Mouse (Mus musculus): ENCODE measurements around the gene Tas2r129.
"Not testable (repeated sequence)": the region's sequence is repeated elsewhere in the genome, so short reads cannot be mapped to it uniquely, and the experiment has no call there.

Gene Tas2r129

DNA sequence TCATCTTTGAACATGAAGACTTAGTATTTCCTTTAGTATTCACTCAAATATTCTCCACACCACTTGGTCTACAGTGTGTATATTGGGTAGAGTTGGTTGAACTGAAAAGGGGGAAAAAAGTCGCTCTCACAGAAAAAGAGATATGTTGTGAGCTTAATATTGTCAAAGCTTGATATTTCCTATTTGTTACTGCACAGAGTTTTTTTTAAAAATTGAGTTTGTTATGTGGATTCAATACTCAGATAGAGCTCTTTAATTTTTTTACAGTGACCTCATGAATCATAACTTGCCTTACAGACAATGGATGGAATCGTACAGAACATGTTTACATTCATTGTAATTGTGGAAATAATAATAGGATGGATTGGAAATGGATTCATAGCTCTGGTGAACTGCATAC is at the start of gene Tas2r129:
TSS of gene Tas2r129 (plus strand) at position 301 of the 400 bp plus-strand sequence.
- DNase-seq (ENCODE audit: low spot score in 2 of 2), result no peak

DNA sequence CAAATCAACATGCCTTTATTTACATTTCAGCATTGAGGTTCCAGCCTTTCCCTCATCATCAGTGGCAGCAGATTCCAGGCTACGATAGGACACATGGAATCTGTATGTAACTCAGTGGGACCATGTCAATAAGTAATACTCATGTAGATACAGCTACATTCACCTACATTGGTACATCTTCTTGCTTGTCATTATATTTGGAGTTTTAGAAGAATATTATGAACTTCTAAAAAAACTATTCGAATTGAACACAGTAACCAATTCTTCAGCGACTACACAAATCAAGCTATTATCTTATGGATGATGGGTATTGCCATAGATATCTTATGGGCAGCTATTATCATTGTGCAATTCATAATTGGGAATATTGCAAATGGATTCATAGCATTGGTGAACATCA is 41.6 kb upstream of the Tas2r129 start, which contains the start of gene Tas2r125:
TSS of gene Tas2r125 (plus strand) at position 301 of the 400 bp plus-strand sequence.
- DNase-seq (ENCODE audit: low spot score in 2 of 2), result no peak

DNA sequence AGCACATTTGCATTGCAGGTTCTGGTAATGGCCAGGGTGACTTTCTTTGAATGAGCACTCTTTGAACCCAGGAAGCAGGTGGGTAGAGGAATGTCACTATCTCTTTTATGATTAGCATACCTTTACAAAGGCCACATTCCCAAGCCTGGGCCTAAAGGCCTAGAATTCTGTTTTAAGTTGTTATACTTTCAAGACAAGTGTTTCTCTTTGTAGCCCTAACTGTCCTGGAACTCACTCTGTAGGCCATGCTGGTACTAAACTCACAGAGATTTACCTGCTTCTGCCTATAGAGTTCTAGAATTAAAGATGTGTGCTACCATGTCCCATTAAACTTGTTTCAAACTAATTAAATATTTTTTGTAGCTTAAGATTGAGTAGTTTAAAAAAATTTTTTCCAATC is 9.5 kb upstream of the Tas2r129 start:
- DNase-seq (ENCODE audit: low spot score in 2 of 2), result not testable (repeated sequence)

DNA sequence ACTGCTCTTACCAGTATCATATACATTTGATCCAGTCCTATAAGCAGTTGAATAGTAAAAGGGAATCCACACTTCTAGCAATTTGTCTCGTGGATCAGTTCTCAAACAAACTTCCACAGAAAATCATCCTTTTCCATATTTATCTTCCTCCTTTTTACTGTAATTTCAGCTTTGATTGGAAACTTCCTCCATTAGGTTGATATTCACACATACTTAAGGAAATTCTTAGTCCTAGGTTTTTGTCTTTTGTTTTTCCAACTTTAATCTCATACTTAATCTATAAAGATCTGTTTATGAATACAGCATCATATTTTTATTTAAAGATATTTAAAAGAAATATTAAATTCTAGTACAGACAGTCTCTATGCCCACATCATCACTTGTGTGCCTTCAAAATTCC is 6.9 kb downstream of the Tas2r129 start, which contains the start of gene Tas2r131:
TSS of gene Tas2r131 (minus strand) at position 101 of the 400 bp plus-strand sequence.
- DNase-seq (ENCODE audit: low spot score in 2 of 2), result no peak

DNA sequence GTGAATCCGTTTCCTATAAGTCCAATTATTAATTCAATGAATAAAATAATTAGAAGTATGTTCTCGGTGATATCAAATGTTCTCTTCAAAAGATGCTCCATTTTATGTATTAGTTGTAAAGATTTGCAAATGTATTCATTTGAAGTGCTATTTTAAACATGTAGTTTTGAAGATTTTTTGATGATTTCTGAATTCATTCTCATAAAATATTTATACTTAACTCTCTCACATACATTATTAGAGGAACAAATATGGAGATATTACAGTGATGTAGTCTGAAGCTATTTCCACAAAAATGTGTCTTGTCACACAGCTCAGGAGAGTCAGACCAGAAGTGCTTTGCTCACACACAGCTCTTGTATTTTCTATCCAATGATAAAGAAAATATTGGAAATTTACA is 30.0 kb downstream of the Tas2r129 start, which contains the start of gene Tas2r109:
TSS of gene Tas2r109 (minus strand) at position 101 of the 400 bp plus-strand sequence.
- no peak for DNase-seq (ENCODE audit: low spot score in 2 of 2)

Data from frontal cortex, postnatal 36 days (tissue).